Mouse (Mus musculus): ENCODE measurements around the gene Kcnh5. TPM values are rescaled to one million over a fixed set of nuclear protein-coding genes. Genes with fewer than 3 reads are reported as not detected.

Gene Kcnh5
- polyA plus RNA-seq (2014; fragmentation: Illumina TruSeq; extraction: RNeasy Lipid Tissue Mini Kit (QIAGEN cat#74804); ENCODE audit: low read depth, low replicate concordance) = not detected

DNA sequence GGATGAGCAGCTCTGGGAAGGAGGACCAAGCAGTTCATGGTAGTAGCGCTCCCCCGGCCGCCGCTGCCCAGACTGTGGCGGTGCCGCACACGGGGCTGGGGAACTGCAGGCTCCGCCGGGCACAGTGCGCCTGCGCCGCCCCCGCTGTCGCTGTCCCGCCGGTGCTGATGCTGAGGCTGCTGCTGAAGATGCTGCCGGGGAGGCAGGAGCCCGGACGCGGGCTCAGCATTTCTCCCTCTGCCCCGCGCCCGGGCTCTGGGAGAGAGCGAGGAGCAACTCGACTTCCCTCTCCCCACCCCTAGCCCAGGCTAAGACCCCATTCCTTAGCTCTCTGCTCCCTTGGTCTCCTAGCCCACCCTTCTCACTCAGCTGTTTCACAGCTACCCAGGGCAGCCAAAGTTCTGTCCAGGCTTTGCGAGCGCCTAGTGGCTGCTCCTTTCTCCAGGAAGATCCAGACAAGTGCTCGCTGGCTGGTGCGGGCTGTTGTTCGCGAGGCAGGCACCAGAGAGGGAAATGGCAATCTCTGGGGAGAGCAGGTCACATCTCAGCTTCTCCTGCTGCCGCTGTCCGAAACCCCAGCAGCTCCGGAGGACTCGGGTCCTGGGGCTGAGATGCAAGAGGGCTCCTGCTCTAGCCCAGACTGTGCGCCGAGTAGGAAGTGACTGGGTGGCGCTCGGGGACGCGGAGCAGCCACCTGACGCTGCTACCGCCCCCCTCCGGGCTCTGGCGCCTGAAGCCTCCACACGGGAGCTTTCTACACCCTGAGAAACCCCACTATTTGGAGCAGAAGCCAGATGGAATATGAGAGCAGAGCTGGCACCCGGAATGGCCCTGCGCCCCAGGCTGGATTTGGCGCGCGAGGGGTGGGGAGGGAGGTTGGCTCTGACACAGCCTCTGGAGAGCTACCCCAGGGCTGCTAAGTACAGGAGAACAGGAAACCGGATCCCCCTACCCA, at the start of gene Kcnh5:
Gene Kcnh5, minus strand, starts transcription at position 642 of the 955 bp plus-strand sequence.

Other genes starting within 250 kb of the Kcnh5 start
- 37.2 TPM for gene Rhoj, start 131.0 kb upstream of the Kcnh5 start, polyA plus RNA-seq (2014; fragmentation: Illumina TruSeq; extraction: RNeasy Lipid Tissue Mini Kit (QIAGEN cat#74804); ENCODE audit: low read depth, low replicate concordance)
- gene Gphb5, start 239.4 kb upstream of the Kcnh5 start, polyA plus RNA-seq (2014; fragmentation: Illumina TruSeq; extraction: RNeasy Lipid Tissue Mini Kit (QIAGEN cat#74804); ENCODE audit: low read depth, low replicate concordance) = not detected